Mouse (Mus musculus) megakaryocyte, embryonic 14.5 days (primary cell): ENCODE data around the gene Mfsd5. TPM values are rescaled to one million over a fixed set of nuclear protein-coding genes. Genes with fewer than 3 reads are reported as not detected.

ENCODE experiments used
- H3K27me3 ChIP-seq: replicated peaks from 2 replicates; pipeline ENCODE3; 2012; ENCODE audit warnings: inconsistent platforms
- H3K36me3 ChIP-seq: replicated peaks from 2 replicates; pipeline ENCODE3; 2012; ENCODE audit warnings: low read length, inconsistent platforms, mixed read lengths
- H3K4me1 ChIP-seq: 2 replicates; pipeline ENCODE4 v1.6.1; 2012; ENCODE audit warnings: inconsistent platforms
- H3K4me3 ChIP-seq: replicated peaks from 2 replicates; pipeline ENCODE3; 2012; ENCODE audit warnings: moderate library complexity, mild to moderate bottlenecking, inconsistent platforms
- H3K9me3 ChIP-seq: 2 replicates; pipeline ENCODE4 v1.6.1; 2012; ENCODE audit warnings: inconsistent platforms
- FLI1 ChIP-seq: IDR thresholded peaks from 2 replicates; pipeline ENCODE4 v1.6.1; 2012; ENCODE audit warnings: low read length, inconsistent platforms, mixed read lengths
- GATA1 ChIP-seq: IDR thresholded peaks from 3 replicates; pipeline ENCODE4 v1.6.1; 2012; ENCODE audit warnings: mixed read lengths, low read length, inconsistent platforms, borderline replicate concordance
- polyA plus RNA-seq: library from polyadenylated mRNA; stranded (reverse); fragments of >175 nt; gene quantifications from 2 replicates; pipeline ENCODE4 v1.2.3, GENCODE M21; 2012; ENCODE audit warnings: low replicate concordance; ENCODE audit not compliant: insufficient read depth

The Mfsd5 gene
- polyA plus RNA-seq, 1 experiment, result 109 TPM

GRCm38 (mm10) chr15:102257202-102258075, 21.8 kb upstream of the Mfsd5 start, which contains the start of gene Rarg:
Gene Rarg, minus strand, starts transcription at chr15:102257517.
- no peaks in the 10 kb centered on the region for H3K9me3 ChIP-seq
- no peaks in the 10 kb centered on the region for H3K36me3 ChIP-seq
- peaks cover 83% of the 10 kb centered on the region for H3K27me3 ChIP-seq
- peak within 1 kb of the TSS; percentile 90 for H3K4me3 ChIP-seq
- peaks cover 46% of the 10 kb centered on the region for H3K4me1 ChIP-seq
- TF ChIP-seq FLI1, result no peak
- no peak for TF ChIP-seq GATA1

DNA sequence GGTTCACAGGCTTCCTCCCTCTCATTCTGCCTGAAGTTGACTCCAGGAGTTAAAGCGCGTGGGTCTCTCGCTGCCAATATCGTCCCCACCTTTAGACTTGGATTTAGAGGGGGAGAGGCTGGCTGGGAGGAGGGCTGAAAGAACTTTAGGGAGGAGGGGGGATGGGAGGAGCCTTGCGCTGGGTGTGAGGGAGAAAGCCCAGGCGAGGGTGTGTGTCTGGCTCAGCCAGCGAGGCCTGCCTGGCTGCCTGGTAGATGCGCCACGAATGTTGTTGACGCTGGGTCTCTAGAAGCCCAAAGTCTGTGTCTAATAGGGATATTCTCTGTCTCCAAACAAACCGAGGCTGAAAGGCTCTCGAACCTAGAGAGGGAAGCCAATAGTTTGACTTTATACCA, 21.2 kb upstream of the Mfsd5 start:
- no peak for TF ChIP-seq FLI1
- TF ChIP-seq GATA1, result no peak
- Histone ChIP-seq H3K36me3 (no peaks in the 10 kb centered on the region), H3K4me1 (peaks cover 49% of the 10 kb centered on the region), H3K27me3 (peaks cover 84% of the 10 kb centered on the region), H3K4me3 (peak overlapping the region; percentile 90), H3K9me3 (no peaks in the 10 kb centered on the region)

DNA sequence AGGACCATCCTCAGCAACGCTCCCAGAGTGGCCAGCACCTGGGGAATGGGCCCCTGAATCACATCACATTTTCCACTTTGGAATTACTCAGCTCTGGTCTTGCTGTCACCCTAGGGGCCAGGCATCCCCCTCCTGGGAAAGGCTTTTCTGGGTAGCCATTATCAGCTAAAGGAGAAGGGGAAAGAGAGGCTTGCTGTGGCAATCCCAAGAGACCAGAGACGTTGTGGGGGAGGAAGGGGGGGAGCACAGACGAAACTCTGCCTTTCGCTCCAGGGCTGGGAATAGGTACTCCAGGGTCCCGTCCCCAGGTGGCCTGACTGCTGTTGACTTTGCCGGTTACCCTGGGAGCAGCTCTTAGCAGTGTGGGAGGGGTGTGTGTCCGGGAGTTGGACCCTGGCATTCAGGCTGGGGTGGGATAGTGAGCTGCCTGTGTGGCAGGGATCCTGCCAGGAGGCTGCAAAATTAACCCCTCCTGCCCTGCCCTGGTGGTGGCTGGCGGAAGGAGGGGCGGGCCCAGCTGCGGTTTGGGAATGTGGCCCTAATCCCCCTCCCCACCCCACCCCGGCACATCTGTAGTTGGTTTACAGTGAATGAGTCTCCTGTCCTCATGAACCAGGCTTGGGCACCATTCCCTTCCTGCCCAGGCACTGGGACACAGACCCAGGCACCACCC, 20.5 kb upstream of the Mfsd5 start:
- Histone ChIP-seq H3K9me3 (no peaks in the 10 kb centered on the region), H3K36me3 (no peaks in the 10 kb centered on the region), H3K4me3 (no peak overlapping the region), H3K27me3 (peaks cover 85% of the 10 kb centered on the region), H3K4me1 (peaks cover 49% of the 10 kb centered on the region)
- TF ChIP-seq FLI1, result no peak
- TF ChIP-seq GATA1, result no peak

DNA sequence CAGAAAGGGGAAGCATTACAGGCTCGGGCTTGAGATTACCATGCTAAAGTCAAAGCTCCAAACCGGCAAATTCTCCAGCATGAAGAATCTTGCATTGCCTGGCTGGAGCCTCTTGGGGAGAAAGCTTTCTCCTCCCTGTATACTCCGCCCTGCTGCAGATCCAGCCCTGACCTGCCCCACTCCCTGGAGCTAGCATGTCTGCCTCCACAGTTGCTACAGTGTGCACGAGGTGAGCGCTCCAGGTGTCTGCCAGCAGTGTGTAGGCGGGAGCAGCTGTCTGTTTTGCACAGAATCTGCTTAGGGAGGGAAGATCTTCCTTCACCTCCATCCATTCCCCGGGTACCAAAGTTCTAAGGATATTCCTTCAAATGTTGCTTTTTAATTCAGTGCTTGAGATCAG, 16.7 kb upstream of the Mfsd5 start:
- peaks cover 32% of the 10 kb centered on the region for H3K4me1 ChIP-seq
- H3K36me3 ChIP-seq, result no peaks in the 10 kb centered on the region
- TF ChIP-seq FLI1 (no peak), GATA1 (no peak)
- peak overlapping the region; percentile 59 for H3K4me3 ChIP-seq
- H3K27me3 ChIP-seq, result peaks cover 60% of the 10 kb centered on the region
- H3K9me3 ChIP-seq, result no peaks in the 10 kb centered on the region

GRCm38 (mm10) chr15:102263037-102263436, 16.2 kb upstream of the Mfsd5 start:
- H3K4me3 ChIP-seq, result no peak overlapping the region
- H3K27me3 ChIP-seq, result peaks cover 55% of the 10 kb centered on the region
- TF ChIP-seq FLI1, result no peak
- TF ChIP-seq GATA1, result no peak

GRCm38 (mm10) chr15:102265548-102265947, 13.7 kb upstream of the Mfsd5 start:
- Histone ChIP-seq H3K27me3 (peaks cover 43% of the 10 kb centered on the region), H3K4me3 (no peak overlapping the region), H3K4me1 (peaks cover 13% of the 10 kb centered on the region), H3K9me3 (no peaks in the 10 kb centered on the region), H3K36me3 (no peaks in the 10 kb centered on the region)
- TF ChIP-seq GATA1 (no peak), FLI1 (no peak)

More at GRCm38 (mm10) chr15:102263037-102263436, 16.2 kb upstream of the Mfsd5 start:
- H3K36me3 ChIP-seq, result no peaks in the 10 kb centered on the region
- no peaks in the 10 kb centered on the region for H3K9me3 ChIP-seq
- peaks cover 28% of the 10 kb centered on the region for H3K4me1 ChIP-seq

- H3K4me1 ChIP-seq, result peaks cover 16% of the 10 kb centered on the region
- H3K4me3 ChIP-seq, result peak within 1 kb of the TSS; percentile 75
- no peaks in the 10 kb centered on the region for H3K9me3 ChIP-seq
- TF ChIP-seq FLI1 (no peak), GATA1 (no peak)
- peaks cover 25% of the 10 kb centered on the region for H3K27me3 ChIP-seq
- H3K36me3 ChIP-seq, result no peaks in the 10 kb centered on the region
Measured at GRCm38 (mm10) chr15:102270274-102270960, 8.8 kb upstream of the Mfsd5 start, which contains the start of gene Gm9918. Gene Gm9918, plus strand, starts transcription at chr15:102270563.

DNA sequence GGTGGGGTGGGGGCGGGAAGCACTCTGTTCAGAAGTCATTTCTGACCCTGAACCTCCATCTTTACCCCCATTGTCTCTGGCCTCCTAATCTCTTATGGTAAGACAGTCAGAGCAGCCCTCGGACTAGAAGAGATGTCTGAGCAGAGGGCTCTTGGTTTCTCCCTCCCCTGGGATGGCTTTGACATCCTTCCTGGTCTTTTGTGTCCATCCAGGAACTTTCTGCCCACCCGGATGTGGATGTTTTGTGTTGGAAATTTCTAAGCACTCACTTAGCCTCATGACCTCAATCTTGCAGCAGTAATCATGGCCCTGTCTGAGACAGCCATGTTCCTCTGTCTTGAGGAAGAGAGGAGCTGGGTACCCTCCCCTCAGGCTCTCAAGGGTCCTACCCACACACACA, 7.8 kb upstream of the Mfsd5 start:
- Histone ChIP-seq H3K27me3 (peaks cover 23% of the 10 kb centered on the region), H3K4me1 (peaks cover 16% of the 10 kb centered on the region), H3K9me3 (no peaks in the 10 kb centered on the region), H3K36me3 (no peaks in the 10 kb centered on the region), H3K4me3 (no peak overlapping the region)
- TF ChIP-seq FLI1 (no peak), GATA1 (no peak)

DNA sequence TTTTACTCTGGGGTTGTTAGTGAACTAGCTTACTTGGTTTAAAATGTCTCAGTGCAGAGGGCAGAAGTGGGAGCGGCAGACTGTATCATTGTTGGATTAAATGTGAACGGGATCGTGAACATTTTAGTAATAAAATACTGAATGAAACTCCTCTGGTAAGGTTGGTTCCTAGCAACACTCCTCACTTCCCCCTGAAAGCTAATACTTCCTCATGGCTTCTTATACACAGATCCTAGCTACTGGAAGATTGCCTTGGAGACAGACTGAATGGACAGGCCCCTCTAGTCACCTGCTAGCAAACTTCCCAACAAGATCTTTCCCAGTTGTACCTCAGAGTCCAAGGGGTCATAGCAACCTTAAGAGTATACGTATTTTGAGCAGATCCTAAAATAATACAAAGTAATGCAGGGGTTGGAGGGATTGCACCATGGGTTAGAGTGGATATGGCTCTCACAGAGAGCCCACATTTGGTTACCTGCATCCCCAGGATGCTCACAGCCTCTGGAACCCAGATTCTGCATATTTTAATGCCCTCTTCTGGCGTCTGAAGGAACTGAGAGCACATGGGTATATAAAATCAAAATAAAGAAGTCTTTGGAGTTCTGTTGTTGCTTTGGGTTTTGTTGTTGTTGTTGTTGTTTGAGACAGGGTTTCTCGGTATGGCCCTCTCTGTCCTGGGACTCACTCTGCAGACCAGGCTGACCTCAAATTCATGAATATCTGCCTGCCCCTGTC, 5.1 kb upstream of the Mfsd5 start:
- H3K27me3 ChIP-seq, result peaks cover 21% of the 10 kb centered on the region
- no peaks in the 10 kb centered on the region for H3K36me3 ChIP-seq
- H3K4me1 ChIP-seq, result peaks cover 22% of the 10 kb centered on the region
- H3K9me3 ChIP-seq, result no peaks in the 10 kb centered on the region
- no peak overlapping the region for H3K4me3 ChIP-seq
- TF ChIP-seq FLI1 (no peak), GATA1 (no peak)
